Mouse (Mus musculus) left cerebral cortex, adult 18-20 months (tissue): Measurements from ENCODE around the gene Tbce. TPM values are rescaled to one million over a fixed set of nuclear protein-coding genes. Genes with fewer than 3 reads are reported as not detected.
A peak's percentile ranks its signal among the peaks of the same experiment; 100 is the strongest.

Experiments used
- DNase-seq, 2 experiments: peaks; one replicate each; pipeline ENCODE4 v3.0.0; 2021 to 2022; ENCODE audit warnings: low spot score in 2 of 2, mixed read lengths in 1 of 2
- long read RNA-seq, 2 experiments: library from polyadenylated mRNA; stranded (forward); transcript quantifications; one replicate each; pipeline ENCODE4 v2.0.0; 2021
- total RNA-seq, 2 experiments: library from RNA; stranded (reverse); gene quantifications; 2 replicates each; pipeline ENCODE4 v1.2.3; 2021

Tbce gene
- 10 to 100 TPM; 66.1 to 75.6 TPM for total RNA-seq
- long read RNA-seq, experiment 1, transcript Tbce-201 (17 exons, 1,844 nt) = major isoform, 22 of 44 reads
- long read RNA-seq, experiment 1, partial matches to known transcripts = 3 of 44 reads
- long read RNA-seq, experiment 1, other reads (novel, unspliced or antisense) = 16 of 44 reads
- long read RNA-seq, experiment 2, transcript Tbce-201 (17 exons, 1,844 nt) = major isoform, 16 of 35 reads
- long read RNA-seq, experiment 2, partial matches to known transcripts = 3 of 35 reads
- long read RNA-seq, experiment 2, other reads (novel, unspliced or antisense) = 13 of 35 reads

DNA sequence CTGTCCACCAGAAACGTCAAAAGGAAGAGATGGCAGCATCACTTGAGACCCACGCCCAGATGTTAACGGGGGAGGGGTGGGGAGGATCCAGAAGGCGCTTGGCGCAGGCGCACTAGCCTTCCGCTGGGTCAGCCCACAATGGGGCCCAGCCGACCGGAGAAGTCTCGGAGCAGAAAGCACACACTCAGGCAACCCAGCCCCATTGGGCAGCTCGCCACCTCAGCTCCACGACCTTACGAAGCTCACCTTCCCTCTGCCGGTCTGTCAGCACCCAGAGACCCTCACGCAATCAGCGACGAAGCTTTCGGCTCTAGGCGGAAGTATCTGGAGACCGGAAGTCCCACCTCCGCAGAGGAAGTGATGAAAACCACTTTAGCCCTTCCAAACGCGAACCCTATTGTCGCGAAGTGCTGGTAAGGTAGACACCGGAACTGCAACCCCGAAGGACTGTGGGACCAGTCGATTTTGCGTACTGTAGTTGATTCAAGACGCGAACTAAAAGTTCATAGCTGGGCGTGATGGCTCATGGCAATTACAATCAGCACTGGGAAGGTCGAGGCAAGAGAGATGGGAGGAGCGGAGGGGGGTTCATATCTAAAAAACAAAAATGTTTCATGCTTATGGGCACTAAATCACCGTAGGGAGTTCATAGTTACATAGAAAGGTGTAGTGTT is at the start of gene Tbce:
Gene Tbce, minus strand, starts transcription at position 347 of the 674 bp plus-strand sequence.
- peak; percentile 88 to 93 for DNase-seq

DNA sequence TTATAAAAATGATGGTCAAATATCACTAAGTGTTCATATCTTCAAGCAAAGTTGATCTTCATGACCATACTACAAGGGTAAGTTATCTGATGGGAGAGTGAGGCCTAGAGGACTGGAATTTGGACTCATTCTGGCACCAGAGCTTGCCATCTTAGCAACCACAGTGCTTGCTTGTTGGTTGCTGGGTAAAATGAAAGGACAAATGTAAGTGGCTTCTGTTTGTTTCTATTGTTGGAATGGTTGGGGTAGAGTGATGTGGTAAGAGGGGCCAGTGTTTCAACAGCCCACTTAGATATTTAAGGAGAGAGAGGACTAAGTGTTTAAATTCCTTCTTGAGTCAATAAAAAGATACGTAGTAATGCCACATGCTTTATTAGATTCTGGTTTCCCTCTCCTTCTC is 49.2 kb upstream of the Tbce start:
- no peak for DNase-seq

DNA sequence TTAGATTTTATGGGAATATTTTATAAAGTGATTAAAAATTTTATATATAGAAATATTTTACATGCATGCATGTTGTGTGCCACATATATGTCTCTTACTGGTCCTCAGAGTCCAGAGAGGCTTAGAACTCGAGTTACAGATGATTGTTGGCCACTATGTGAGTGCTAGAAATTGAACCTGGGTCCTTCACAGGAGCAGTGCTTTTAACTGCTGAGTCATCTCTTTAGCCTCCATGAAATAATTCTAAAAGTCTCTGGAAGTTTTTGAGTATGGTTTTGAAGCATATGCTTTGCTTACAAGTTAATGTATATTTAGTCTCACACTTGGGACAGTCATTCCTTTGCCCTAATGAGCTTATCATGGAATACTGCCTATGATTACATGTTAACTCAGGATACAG is 35.9 kb upstream of the Tbce start:
- DNase-seq = no peak

DNA sequence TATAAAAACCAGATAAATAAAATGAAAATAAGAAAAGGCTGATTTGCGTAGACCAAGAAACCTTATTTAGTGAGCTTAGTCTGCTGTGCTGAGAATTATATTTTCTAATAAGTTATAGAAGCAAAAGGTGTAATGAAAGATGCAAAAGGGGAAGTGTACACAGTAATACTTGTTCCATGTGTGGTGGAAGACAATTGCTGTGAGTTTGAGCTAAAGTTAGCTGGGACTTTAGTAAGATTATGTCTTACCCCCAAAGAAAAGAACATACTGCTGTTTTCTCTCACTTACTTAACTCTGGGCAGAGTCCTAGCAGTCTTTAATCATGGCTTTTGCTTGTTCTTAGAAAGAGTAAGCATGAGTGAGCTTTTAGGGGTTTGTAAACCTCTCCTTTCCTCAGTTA is 34.9 kb upstream of the Tbce start:
- no peak for DNase-seq

DNA sequence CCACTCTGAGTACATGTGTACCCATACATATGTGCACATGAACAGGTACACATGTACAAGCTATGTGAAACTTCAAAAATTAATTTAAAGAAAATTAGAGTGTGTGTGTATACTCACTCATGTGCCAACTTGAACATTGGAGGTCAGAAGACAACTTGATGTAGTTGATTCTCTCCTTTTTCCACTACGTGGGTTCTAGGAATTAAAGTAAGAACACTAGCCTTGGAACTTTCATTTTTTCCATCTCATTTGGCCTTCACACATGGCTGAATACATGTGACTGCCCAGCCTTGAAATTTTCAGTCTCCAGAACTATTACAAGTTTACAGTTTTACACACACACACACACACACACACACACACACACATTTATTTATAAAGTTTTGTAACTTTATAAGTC is 29.9 kb upstream of the Tbce start:
- DNase-seq = no peak

DNA sequence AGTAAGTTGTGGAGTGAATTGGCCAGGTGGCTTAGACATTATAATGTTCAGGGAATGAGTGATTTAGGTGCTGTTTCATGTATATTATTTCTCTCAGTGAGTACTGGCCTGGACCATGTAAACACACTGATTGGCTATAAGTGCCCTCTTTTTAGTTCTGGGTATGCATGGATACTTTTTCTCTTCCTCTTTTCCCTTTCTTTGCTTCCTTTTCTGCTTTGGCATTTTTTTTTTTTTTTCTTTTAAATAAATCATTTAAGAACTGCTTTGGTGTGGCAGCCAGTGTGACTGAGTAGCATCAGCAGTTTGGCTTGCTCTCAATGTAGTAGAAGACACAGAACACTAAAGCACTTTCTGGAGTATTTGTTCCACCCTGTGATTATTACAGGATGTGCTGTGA is 28.6 kb upstream of the Tbce start:
- no peak for DNase-seq

DNA sequence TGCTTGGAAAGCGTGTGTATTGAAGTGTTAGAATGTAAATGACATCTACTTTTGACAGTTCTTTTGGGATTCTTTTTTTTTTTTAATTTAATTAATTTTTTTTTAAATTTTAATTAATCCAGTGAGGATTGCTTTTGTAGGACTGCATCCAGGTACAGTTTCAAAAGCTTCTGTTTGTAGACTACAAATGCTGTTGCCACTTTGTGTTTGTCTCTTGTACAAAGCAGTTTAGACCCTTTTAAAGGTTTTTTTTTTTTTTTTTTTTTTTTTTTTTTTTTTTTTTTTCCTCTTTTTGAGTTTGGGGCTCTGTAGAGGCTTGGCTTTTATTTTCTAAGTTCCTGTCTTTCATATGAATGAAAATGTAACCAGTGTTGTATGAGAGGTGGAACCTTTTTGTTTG is 26.3 kb upstream of the Tbce start:
- DNase-seq = no peak

DNA sequence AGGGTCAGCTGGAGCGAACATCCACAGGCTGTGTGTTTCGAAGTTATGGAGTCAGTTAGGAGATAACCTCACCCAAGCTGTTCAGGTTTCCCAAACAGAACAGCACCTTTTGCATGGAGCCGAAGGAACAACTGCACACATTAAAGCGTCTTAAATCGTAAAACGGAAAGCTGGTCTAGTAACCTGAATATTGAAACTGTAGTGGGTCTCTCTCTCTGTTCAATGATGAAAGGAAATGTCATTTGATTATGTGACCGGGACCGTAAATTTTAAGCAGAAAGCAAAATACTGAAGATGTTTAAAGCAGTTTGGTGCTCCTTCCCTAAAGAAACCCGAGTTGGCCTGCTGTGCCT is 25.6 kb upstream of the Tbce start:
- no peak for DNase-seq

DNA sequence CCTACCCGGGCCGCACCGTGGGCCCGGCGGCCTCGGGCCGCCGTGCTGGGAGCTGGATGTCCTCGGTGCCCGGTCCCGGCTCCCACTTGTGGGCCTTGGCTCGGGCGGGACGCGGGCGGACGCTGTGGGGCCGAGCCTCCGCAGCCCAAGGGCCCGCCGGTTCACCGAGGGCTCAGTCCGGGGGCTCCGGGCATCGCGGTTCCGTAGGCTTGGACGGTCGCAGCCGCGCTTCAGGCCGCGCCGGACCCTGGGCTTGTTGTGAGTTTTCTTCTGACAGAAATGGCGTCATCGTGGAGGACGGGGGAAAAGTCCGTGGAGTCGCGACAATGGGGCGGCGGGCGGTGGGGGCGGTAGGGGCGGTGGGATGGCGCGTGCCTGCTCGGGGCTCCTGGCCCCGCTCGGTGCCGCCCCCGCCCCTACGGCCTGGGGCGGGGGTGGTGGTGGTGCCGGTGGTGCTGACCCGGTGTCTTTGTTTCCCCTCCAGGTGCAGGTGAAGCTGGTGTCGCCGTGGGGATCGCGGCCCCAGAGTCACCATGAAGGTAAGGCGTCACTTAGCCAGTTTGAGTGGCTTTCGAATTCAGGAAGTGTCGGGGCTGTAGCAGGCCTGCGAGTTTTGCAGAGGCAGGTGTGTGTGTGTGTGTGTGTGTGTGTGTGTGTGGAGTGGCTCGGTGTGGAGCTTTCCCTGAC is 25.0 kb upstream of the Tbce start:
- DNase-seq = peak; percentile 22 to 34

DNA sequence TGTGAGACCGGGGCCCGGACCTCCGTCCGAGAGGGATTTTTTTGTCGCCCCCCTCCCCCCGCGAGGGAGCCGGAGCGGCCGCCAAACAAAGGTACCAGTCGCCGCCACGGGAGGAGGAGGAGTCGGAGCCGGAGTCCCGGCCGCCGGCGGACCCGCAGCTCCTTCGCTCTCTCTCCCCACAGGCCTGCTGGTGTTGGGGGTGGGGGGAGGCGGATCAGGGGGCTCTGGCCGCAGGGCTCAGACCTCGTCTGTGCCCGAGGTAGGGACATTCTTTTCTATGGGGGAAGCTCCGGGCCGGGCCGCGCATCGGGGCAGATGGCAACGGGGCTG is 24.5 kb upstream of the Tbce start:
- DNase-seq = no peak

DNA sequence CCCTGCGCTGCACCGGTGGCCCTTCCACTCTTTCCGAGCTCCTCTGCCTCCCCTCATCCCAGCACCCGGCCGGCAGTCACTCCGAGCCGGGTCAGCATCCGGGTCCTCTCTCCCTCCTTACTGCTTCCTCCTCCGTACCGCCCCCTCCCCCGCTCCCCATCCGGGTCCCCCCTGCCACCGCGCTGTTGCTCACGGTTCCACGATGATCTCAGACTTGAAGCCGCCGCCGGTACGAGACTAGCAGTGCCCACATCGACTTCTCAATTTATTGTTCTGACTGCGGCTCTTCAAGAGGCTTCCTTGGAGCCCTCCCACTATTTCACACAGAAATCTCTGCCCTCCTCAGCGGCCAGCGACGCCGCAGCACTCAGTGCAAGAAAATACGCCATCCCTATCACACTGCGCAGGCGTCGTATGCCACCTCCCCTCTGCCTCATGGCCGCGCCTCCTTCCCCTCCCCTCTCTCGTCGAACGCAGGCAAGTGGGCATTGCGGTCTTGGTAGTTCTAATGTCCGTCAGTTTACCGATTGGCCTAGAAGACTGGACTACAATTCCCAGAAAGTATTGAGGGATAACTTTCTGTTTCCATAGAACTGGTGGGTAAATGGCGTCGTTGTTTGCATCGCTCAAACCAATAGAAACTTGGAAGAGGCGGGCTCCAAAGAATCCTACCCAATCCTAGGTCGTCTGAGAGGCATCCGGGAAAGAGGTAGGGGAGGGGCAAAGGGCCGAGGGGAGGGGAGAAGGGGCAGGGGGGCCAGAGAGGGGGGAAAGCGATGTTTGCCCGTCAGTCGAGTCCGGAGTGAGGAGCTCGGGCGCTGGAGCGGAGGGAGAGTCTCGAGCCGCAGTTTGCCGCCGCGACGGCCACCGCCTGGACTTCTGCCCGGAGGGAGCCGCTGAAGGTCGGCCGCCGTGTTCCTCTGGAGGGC is 23.8 kb upstream of the Tbce start, which contains the start of the genes Arid4b and Ggps1:
Gene Arid4b, plus strand, starts transcription at position 220 of the 929 bp plus-strand sequence.
Gene Ggps1, minus strand, starts transcription at position 476 of the 929 bp plus-strand sequence.
- peak; percentile 90 to 96 for DNase-seq

DNA sequence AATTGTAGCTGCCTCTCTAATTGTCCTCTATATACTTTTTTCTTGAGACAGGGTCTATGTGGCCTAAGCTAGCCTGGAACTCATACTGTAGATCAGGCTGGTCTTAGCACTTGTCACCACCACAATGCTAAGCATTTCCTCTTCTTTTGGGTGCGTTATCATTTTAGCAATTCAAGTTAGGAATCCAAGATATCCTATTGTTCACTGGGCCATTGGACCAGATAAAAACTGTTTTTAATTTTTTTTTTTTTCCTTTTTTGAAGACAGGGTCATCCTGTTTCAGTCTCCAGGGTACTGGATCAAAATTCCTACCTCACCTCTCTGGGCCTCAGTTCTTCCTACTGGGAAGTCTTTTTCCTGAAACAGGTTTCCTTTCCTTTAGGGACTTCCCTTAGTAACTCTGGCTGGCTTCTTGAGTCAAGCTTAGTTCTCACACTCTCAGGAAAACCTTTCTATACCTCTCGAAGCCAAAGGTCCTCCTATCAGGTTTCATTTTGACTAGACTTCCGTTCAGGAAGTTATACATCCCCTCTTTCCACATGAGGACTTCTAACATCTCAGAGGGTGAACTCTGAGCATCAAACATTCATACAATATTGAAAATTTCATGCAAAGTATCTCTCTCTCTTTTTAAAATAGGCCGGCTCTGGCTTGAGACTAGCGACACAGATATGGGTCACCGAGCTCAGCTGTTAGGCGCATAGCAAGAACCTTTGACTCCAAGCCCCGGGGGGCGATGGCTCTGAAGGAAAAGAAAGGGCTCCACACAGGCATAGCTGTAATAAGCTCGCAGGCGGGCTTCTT is 23.0 kb upstream of the Tbce start:
- no peak for DNase-seq

DNA sequence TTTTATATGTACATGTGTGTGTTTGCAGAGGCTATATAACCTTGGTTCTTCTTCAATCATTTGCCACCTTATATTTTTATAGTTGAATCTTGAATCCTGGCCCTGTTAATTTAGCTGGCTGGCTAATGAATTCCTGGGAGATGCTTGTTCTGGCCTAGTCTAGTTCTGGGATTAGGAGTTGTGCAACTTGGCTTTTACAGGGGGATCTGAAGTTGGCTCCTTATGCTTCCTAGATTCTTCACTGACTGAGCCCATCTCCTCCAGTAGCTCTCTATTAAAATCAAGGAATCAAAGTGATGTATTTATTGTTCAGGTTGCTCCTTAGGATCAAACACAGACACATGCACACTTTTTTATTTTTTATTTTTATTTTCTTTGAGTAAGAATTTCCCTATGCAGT is 20.1 kb upstream of the Tbce start:
- no peak for DNase-seq

DNA sequence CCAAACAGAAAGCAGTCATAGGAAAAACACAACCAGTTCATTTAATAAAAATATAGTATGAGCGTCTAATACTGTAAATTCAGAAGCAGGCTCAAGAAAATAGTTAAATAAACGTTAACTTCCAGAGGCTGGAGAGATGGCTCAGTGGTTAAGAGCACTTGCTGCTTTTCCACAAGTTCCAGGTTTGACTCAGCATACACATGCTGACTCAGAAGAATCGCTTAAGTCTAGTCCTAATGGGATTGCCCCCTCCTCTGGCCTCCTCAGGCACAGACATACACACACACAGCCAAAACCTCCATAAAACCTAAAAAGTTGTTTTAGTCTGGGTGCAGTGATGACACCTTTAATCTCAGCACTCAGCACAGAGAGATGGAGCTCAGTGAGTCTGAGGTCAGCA is 17.4 kb upstream of the Tbce start:
- DNase-seq = no peak

DNA sequence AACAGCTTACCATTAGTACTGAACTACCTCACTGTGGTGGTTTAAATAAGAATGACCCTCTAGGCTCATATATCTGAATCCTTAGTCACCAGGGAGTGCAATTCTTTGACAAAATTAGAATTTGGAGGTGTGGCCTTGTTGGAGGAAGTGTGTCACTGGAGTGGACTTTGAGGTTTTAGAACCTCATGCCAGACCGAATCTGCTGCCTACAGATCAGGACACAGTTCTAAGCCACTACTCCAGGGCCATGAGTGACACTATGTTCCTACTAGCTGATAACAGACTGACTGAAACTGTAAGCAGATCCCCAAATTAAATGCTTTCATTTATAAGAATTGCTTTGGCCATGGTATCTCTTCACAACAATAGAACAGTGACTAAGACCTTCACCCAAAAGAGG is 10.4 kb upstream of the Tbce start:
- no peak for DNase-seq

DNA sequence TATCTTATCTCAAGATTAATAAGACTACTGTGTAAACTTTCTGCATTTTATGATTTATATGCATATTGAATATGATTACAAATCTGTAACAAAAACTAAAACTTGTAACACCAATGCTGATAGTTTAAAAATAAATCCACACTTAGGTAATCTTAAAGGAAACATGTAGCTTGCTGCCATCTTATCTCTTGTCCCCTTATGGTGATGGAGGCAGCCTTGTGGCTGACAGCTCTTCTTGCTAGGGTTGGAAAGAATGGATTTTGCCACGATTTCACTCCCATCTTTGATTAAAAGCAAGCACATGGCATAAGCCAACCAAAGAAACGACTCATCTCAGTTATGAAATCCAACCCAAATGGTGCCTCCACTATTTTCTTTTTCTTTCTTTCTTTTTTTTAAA is 5.1 kb upstream of the Tbce start:
- no peak for DNase-seq

DNA sequence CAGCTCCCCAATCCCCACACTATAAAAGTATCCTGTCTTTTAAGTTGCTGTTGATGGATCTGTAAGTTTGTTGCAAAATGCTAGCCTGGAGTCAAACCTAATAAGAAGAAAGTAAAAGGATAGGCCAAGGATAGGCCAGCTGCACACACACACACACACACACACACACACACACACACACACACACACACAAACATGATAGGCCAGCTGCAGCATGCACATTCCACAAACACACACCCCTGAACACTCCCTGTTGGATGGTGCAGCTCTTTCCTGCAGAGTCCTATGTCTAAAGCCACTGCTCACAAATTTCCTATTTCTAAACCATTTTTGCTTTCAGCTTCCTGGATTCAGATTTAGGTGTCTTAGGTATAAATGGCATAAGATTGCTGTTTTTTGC is 4.4 kb upstream of the Tbce start:
- no peak for DNase-seq

DNA sequence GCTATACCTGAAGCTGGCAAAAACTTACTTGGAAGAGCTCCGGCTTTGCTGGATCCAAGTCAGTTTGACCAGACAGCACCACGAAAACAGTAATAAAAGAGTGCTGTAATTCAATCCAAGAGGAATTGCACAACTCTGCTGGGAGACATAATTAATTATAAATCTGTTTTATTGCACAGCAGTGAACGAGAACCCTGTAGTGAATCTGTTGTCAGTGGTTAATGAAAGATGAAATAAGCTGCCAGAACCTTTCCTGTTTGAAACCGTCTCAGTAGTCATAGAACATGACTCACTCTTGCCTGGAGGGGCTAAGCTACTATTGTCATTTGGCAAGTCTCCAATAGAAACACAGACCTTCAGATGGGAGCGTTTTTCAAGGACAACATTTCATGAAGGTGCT is 748 bp upstream of the Tbce start:
- no peak for DNase-seq

DNA sequence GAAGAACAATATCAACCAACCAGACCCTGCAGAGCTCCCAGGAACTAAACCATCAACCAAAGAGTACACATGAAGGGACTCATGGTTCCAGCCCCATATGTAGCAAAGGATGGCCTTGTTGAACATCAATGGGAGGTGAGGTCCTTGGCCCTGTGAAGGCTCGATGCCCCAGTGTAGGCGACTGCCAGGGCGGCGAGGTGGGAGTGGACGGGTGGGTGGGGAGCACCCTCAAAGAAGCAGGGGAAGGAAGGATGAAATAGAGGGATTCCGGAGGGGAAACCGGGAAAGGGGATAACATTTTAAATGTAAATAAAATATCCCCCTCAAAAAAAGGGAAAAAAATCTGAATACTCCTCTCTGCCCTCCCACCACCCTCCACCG is 537 bp downstream of the Tbce start:
- DNase-seq = peak in 1 of 2 experiments; percentile 7

DNA sequence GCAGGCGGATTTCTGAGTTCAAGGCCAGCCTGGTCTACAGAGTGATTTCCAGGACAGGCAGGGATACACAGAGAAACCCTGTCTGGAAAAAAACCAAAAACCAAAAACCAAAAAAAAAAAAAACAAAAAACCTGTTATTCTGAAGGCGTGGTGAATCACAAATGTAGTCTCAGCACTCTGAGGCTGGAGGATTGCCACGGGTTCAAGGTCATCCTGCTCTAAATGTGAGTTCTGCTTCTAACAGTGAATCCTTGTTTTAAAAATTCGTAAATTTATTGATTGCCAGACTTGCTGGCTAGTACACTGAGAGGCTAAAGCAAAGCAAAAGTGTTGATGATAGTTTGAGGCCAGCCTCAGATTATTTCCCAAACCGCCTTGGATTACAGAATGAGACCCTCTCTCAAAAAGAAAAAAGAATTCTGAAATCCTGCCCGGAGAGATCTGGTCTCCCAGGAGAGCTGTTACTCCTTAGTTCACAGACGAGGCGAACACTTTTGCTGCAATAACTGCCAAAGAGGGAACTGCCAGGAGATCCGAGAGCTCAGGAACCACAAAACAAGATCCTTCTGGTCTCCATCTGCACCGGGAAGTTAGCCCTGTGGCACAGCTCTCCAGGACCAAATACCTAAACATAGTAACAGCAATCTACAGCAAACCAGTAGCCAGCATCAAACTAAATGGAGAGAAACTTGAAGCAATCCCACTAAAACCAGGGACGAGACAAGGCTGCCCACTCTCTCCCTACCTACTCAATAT is 3.4 kb downstream of the Tbce start:
- no peak for DNase-seq
